Mouse (Mus musculus): ENCODE results near the gene Frmd3.
"Not testable (repeated sequence)": the region's sequence is repeated elsewhere in the genome, so short reads cannot be mapped to it uniquely, and the experiment has no call there.

Frmd3 gene

DNA sequence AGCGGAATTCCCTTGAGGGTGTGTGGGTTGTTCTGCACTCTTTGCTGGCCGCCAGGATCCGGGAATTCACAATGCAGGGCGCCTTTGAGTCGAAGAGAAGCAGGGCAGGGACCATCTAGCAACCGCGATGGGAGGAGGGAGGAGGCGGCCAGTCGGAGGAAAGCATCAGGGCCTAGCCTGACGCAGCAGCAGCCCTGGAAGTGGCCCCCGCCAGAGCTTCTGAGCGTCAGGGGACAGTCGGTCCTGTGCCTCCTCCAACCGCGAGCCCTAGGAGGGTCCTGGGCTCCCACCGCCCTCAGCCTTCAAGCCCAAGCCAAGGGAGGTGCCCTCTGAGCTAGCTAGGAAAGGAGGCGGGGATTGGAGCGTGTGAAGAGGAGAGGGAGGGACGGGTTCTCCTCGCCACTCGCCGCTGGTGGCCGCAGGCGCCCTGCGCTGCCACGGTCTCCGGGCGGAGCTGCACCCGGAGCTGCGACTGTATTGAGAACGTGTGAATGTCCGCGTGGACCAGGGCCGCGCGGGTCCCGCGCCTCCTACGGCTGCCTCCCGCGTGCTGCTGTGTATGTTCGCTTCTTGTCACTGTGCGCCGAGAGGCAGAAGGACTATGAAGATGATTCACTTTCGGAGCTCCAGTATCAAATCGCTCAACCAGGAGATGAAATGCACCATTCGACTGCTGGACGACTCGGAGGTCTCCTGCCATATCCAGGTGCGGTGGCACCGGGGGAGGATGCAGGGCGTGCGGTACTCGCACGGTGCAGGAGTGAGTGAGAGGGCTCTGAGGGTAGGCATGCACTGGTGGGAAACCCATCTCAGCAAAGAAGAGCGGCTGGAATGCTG lies at the start of gene Frmd3:
Gene Frmd3, plus strand, starts transcription at position 232 of the 837 bp plus-strand sequence.
- peak; percentile 51 for DNase-seq (ENCODE audit: low read depth, low spot score)

DNA sequence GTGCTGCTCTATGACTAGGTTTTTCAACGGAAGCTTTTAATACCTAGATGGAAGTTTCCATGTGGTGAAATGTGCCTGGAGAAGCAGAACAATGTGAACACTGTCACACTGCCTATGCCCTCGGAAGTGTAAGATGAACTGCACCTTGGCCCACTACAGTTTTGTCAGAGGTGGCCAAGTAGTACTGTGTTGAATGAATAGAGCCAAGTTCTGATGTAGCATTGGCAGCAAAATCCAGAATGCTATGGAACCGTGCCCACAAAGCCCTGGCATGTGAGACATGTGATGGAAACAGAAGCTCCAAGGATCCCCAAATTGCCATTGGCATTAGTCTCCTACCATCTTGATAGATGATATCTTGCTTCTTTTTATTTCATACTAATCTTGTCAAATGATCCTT lies 32.8 kb upstream of the Frmd3 start:
- DNase-seq (ENCODE audit: low read depth, low spot score) = no peak

DNA sequence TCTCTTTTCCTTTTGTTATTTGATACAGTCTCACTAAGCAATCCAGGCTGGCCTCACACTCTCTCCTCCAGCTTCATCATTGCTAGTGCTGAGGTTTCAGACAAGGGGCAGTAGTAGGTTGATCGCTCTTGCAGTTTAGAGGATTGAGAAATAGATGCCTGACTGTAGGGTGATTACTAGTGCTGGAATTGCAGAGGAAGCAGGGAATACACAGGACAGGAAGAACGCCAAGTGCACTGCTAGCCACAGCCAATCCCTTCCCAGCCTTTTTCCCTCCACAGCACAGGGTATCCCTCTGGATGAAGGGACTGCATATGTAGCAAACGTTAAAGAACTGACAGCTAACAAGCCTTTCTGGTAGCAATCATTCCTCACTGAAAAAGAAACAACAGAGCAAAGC lies 965 bp upstream of the Frmd3 start:
- DNase-seq (ENCODE audit: low read depth, low spot score) = no peak

- no peak for DNase-seq (ENCODE audit: low read depth, low spot score)
Measured at GRCm38 (mm10) chr4:74012700-74013099, 542 bp upstream of the Frmd3 start.

DNA sequence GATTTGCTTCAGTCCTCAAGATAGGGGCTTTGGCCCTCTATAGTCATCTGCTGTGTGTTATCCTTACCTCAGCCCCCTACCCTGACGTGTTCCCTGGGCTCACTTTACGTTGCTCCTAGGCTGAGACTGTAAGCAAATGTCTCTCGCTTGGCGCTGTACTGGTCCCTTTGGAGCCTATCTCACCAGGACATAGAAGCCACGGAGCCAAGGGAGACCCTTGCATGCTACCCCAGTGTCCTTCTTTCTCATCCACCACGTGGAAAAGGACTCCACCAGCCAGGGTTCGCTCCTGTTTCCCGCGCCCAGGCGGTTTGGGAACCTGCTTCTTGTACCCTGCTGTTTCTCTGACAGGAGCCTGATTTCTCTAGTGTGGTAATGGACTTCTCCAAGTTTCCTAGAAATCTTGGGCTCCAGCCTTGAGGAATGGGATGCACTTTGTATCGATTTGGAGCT lies 832 bp downstream of the Frmd3 start:
- no peak for DNase-seq (ENCODE audit: low read depth, low spot score)

- DNase-seq (ENCODE audit: low read depth, low spot score) = no peak
Measured at GRCm38 (mm10) chr4:74020084-74020483, 6.8 kb downstream of the Frmd3 start.

DNA sequence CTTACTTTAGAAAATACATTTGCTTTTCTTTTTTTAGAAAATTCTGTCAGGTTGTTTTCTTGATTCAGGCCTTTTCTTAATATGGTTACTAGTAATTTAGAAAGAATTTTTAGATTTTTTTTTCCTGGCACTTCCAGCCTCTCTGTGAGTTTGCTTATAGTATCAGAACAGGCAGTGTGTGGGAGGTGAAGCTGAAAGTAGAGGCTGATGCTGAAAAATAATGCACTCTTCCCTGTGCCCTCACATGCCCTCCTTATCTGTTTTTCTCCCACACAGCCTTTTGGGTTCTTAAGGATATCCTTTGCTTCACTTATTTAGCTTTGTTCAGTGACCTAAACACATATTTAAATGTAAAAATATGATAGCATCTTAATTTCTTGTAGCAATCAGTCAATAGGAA lies 30.0 kb downstream of the Frmd3 start:
- no peak for DNase-seq (ENCODE audit: low read depth, low spot score)

GRCm38 (mm10) chr4:74051692-74052091 lies 38.5 kb downstream of the Frmd3 start:
- no peak for DNase-seq (ENCODE audit: low read depth, low spot score)

DNA sequence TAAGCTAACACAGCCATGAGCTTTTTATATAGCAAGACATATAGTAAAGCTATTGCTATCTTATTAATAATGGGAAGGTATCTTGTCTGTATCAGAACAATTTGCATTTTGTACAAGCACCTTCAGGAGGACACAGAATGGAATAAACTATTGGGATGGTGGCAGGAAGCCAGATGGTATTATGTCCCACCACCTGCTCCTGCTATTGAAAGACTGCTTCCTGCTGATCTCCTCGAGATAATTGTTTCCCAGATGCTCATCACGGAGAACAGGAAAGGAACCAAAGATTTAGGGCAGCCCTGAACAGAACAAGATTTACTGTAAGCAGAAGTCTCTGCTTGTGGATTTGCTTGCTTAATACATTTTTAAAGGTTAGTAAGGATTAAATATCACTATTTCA lies 63.5 kb downstream of the Frmd3 start:
- DNase-seq (ENCODE audit: low read depth, low spot score) = peak; percentile 4

- no peak for DNase-seq (ENCODE audit: low read depth, low spot score)
Measured at GRCm38 (mm10) chr4:74110816-74111215, 97.6 kb downstream of the Frmd3 start.

GRCm38 (mm10) chr4:74191528-74191927 lies 178.3 kb downstream of the Frmd3 start:
- no peak for DNase-seq (ENCODE audit: low read depth, low spot score)

DNA sequence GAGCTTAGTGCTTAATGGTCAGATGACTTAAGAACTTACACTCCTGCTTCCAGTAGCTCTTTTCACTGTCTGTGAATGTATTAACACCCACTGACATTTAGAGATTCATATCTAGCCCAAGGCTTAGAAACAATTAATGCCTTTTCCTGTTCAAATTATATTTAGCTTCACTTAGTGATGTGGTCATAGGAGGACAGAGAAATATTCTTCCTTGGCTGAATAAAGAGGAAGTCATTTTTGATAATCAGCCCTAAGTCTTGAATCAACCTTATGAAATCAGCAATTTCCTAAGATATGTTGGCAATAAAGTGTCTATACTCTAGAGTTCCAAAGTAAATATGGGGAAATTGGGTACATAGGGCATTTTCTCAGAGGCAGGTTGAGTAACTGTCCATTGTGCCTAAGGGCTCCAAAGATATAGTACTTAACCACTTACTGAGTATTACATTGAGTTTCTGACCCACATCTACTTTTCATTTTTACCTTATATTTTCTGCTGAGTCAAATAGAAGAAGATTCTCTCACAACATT lies 188.1 kb downstream of the Frmd3 start:
- no peak for DNase-seq (ENCODE audit: low read depth, low spot score)

DNA sequence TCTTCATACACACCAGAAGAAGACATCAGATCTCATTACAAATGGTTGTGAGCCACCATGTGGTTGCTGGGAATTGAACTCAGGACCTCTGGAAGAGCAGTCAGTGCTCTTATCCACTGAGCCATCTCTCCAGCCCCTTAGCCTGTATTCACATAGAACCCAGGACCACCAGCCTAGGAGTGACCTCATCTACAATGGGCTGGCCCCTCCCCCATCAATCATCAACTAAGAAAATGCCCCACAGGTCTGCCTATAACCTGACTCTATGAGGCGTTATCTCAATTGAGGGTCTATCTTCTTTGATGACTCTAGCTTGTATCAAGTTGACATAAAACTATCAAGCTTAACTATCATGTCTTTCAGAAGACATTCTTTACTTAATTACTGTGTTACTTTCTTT lies 208.5 kb downstream of the Frmd3 start:
- DNase-seq (ENCODE audit: low read depth, low spot score) = not testable (repeated sequence)

DNA sequence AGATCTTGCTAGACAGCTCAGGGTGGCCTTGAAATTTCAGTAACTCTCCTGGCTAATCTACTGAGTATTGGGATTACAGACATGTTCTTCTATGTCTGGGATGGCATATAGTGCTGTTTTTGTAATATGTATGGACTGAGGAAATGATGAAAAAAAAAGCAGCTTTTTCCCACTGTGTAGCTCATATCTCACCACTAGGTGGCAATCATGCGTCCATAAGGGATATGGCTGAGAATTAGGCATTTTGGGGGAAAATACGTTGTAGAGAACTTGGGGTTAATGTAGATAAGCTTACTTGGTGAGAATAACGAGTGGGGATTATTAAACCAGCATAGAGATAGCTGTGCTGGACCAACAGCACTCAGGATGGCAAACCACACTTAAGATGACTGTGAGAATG lies 209.1 kb downstream of the Frmd3 start:
- no peak for DNase-seq (ENCODE audit: low read depth, low spot score)

DNA sequence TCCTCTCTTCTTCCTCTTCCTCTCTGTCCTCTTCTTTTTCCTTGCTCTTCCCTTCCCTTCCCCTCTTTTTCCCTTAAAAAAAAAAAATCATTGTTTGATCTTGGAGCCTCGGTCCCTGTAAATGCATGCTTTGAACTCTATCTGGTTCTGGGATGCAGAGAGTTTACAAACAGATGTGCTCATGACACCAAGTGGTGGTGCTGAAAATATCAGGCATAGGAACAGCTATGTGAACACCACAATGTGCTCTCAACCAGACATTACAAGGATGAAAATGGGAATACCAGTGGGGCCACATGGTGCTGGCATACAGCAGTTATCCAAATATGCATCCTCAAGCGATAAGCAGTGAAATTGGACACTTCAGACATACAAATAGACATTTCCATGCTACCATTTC lies 211.0 kb downstream of the Frmd3 start:
- DNase-seq (ENCODE audit: low read depth, low spot score) = no peak

DNA sequence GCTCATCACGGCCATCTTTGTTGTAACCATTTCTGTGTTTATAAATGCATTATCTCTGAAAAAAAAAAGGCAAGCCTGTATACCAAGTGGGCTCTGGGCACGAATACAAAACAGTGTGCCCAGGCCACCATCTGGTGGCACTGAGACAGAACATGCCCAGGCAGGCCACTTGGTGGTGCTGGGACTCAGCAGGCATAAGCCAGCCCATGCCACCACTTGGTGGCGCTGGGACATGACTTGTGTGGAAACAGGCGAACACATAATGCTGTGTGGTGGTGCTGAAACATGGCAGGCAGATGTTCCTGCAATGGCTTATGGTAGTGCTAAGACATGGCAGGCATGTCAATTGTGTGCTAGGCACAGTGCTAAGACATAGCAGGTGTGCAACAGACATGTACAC lies 217.8 kb downstream of the Frmd3 start:
- DNase-seq (ENCODE audit: low read depth, low spot score) = peak; percentile 49

DNA sequence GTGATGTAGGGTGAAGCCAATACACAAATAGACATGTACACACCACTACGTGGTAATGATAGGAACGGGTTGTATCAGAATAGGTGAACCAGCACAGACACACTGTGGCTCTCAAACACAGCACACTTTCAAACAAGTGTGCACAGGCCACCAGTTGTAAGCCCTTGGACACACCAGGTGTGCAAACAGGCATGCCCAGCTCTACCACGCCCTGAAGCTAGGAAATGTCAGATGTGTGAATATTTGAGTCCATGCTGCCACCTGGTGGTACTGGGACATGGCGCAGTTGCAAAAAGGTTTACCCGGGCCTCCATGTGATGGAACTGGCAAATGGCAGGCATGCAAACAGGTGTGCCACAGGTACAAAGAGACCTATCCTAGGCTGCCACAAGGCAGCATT lies 218.2 kb downstream of the Frmd3 start:
- DNase-seq (ENCODE audit: low read depth, low spot score) = peak; percentile 54

DNA sequence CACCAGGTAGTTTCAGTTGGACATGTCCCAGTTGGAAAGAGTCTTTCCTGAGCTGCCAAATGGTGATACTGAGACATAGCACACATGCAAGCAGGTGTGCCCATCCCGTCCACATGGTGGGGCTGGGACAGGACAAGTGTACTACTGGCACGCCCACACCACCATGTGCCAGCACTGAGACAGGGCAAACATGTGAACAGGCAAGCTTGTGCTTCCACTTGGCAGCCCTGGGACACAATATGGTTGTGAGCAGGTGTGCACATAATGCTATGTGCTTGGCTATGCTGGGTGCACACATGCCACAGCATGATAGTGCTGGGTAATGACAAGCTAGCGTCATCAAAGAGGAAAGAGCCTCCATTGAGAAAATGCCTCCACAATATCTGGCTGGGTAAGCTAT lies 220.3 kb downstream of the Frmd3 start:
- DNase-seq (ENCODE audit: low read depth, low spot score) = no peak

DNA sequence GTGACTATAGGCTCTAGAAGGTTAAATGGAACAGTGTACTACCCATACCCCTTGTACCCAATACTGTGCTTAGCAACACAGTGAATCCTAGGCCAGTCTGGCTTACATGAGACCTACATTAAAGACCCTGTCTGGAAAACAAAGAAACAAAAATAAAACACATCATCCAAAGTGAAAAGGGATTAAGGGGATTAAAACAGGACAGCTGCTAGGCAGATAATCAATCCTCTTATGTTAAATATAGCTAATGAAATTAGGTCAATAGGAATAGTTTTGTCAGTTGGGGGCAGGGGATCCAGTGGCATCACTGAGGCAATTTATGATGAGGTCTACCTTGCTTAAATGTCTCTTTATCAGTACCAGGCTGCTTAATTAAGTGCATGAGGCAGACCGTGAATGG lies 228.9 kb downstream of the Frmd3 start, which contains the start of gene Kdm4c:
Gene Kdm4c, plus strand, starts transcription at position 322 of the 400 bp plus-strand sequence.
- peak; percentile 65 for DNase-seq (ENCODE audit: low read depth, low spot score)

All from retina, postnatal 7 days (tissue).